Mouse (Mus musculus) cerebellum, adult 2 months (tissue): ENCODE measurements around the gene 9130019O22Rik. TPM values are rescaled to one million over a fixed set of nuclear protein-coding genes. Genes with fewer than 3 reads are reported as not detected.
"Not testable (repeated sequence)": the region's sequence is repeated elsewhere in the genome, so short reads cannot be mapped to it uniquely, and the experiment has no call there.

Experiments
- DNase-seq, 2 experiments: peaks; one replicate each; pipeline ENCODE4 v3.0.0; 2021
- H3K27ac ChIP-seq: fragments of 200-500 bp; 2 replicates; pipeline ENCODE4 v1.5.1; 2012; ENCODE audit warnings: low read length, control low read depth, inconsistent platforms; ENCODE audit not compliant: insufficient read depth
- H3K27me3 ChIP-seq: fragments of 200-500 bp; 2 replicates; pipeline ENCODE4 v1.6.1; 2012; ENCODE audit warnings: inconsistent platforms, mild to moderate bottlenecking, low read length, moderate library complexity; ENCODE audit not compliant: control insufficient read depth, insufficient read depth
- H3K4me1 ChIP-seq: fragments of 200-500 bp; 2 replicates; pipeline ENCODE4 v1.6.1; 2011; ENCODE audit warnings: low read length; ENCODE audit not compliant: control insufficient read depth, insufficient read depth
- H3K4me3 ChIP-seq: fragments of 200-500 bp; replicated peaks from 2 replicates; pipeline ENCODE3; 2011; ENCODE audit warnings: mild to moderate bottlenecking, low read depth, low read length, control low read depth; ENCODE audit not compliant: insufficient read depth
- CTCF ChIP-seq: fragments of 200-500 bp; IDR thresholded peaks from 2 replicates; pipeline ENCODE4 v1.5.1; 2011; ENCODE audit warnings: low read depth, mild to moderate bottlenecking, control low read depth, low read length, moderate library complexity, borderline replicate concordance; ENCODE audit not compliant: insufficient read depth
- POLR2A ChIP-seq: fragments of 200-500 bp; IDR thresholded peaks from 2 replicates; pipeline ENCODE4 v1.6.1; 2011; ENCODE audit warnings: low read length, control low read depth, borderline replicate concordance; ENCODE audit not compliant: insufficient read depth
- WGBS: fragments of 180-500 bp; shearing (Covaris S2); methylation state at CpG from one replicate; pipeline ENCODE4 v1.1.7; 2018; 5-methylcytosine and 5-hydroxymethylcytosine counted together
- polyA plus RNA-seq: library from polyadenylated mRNA; depleted of rRNA; stranded (reverse); fragments of >200 nt; gene quantifications from 2 replicates; pipeline ENCODE4 v1.2.3, GENCODE M21; 2012

9130019O22Rik gene
- polyA plus RNA-seq, 1 experiment, result 3.9 TPM

DNA sequence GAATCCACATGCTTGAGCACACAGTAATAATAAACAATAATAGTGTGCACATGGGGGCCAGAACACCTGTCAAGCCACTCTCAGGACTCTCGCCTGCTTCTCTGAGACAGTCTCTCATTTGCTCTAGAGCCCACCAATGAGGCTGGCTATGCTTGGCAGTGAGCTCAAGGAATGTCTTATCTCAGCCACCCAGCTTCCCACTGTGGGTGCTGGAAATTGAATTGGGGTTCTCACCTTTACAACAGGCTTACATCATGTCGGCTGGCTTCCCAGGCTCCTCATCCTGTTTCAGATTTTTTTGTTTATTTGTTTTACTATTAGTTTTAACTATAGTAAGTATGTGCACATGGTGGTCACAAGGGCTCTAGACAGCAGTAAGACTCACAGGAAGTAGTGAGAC is 15.8 kb downstream of the 9130019O22Rik start:
- DNase-seq, result no peak
- Histone ChIP-seq H3K27ac (no peak overlapping the region), H3K4me3 (no peak overlapping the region), H3K27me3 (no peaks in the 10 kb centered on the region), H3K4me1 (no peaks in the 10 kb centered on the region)
- 82% methylated on average over 2 of the region's 2 CpGs for WGBS
- TF ChIP-seq CTCF (no peak), POLR2A (no peak)

DNA sequence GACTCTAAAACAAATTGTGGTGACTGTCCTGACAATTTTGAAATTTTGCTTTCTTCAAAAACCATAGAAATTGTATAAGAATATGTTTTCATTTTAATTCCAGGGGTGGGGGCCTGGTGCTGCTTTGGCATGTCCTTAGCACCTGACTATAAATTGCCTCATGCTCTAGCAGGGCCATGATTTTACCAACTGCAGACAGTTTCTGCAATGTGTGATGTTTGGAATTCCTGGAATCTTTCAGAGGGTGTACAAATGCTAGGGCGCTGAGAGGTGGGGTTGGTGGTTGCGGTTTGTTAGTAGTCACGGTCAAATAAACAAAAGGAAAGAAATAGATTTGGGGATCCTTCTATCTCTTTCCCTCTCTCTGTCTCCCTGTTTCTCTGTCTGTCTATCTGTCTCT is 20.7 kb downstream of the 9130019O22Rik start:
- H3K27ac ChIP-seq, result no peak overlapping the region
- DNase-seq, result no peak
- no peaks in the 10 kb centered on the region for H3K27me3 ChIP-seq
- TF ChIP-seq POLR2A (no peak), CTCF (no peak)
- H3K4me1 ChIP-seq, result no peaks in the 10 kb centered on the region
- no peak overlapping the region for H3K4me3 ChIP-seq
- WGBS, result 85% methylated on average over 3 of the region's 3 CpGs

DNA sequence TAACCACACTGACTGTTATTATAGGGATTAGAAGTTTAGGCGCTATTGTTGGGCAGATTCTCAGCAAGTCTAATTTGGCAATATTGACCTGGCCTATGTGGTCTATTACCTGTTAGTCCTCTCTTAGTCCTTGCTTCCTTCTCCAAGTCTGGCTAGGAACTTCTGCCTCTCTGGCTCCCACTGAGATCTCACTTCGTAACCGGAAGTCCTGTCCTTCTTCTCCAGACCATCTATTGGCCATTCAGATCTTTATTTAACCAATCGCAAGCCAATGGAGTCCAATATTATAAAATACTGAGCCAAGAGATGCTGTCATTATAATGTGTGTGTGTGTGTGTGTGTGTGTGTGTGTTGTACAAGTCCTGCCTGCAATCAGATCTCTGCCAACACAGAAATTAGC is 22.8 kb downstream of the 9130019O22Rik start:
- WGBS, result 36% methylated on average over 4 of the region's 4 CpGs
- H3K4me3 ChIP-seq, result peak overlapping the region; percentile 51
- H3K4me1 ChIP-seq, result no peaks in the 10 kb centered on the region
- H3K27ac ChIP-seq, result peak overlapping the region; percentile 68; the same call in 1 of the 2 replicates
- TF ChIP-seq CTCF, result no peak
- 0 out of 2 replicates have a peak, but pooled peaks have one; percentile 23 for TF ChIP-seq POLR2A
- H3K27me3 ChIP-seq, result no peaks in the 10 kb centered on the region
- peak; percentile 46 to 66 for DNase-seq

DNA sequence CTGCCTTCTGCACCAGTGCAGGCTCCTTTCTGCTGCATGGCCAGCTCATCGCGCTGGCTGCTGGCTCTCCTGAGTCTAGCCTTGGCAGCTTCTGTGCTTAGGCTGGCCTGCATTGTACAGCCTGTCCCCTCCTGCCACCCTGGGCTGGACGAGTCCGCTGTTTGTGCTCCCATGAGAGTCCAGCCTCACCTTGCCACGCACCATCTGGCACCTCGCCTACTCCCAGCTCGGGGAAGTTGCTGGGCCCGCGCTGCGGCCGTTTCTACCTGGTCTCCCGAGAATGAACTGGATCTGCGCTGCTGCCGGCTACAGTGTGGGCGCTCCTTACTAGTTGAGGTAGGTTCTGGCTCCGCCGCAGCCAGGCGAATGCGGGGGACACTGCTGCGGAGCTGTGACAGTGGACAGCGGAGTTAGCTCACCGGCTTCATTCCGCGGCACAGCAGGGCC is 23.5 kb downstream of the 9130019O22Rik start:
- 2% methylated on average over 24 of the region's 24 CpGs for WGBS
- Histone ChIP-seq H3K4me3 (peak overlapping the region; percentile 51), H3K27ac (peak overlapping the region; percentile 68), H3K4me1 (no peaks in the 10 kb centered on the region), H3K27me3 (no peaks in the 10 kb centered on the region)
- peak; percentile 60; the same call in 1 of the 2 replicates for TF ChIP-seq POLR2A
- no peak for TF ChIP-seq CTCF
- peak; percentile 79 to 84 for DNase-seq

DNA sequence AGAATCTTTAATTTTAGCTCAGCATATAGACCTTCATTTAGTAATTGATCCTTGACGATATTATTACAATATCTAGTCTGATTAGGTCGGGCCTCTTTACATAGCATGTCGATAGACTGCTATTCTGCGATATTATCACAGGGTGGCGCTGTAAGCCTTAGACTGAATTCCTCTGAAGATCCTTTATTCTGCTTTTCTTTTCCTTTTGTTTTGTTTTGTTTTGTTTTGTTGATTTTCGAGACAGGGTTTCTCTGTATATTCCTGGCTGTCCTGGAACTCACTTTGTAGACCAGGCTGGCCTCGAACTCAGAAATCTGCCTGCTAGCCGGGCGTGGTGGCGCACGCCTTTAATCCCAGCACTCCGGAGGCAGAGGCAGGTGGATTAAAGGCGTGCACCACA is 24.5 kb downstream of the 9130019O22Rik start:
- not testable (repeated sequence) for H3K4me1 ChIP-seq, H3K27me3 ChIP-seq, H3K27ac ChIP-seq
- peak; percentile 50 to 54 for DNase-seq
- peak overlapping the region; percentile 51 for H3K4me3 ChIP-seq
- TF ChIP-seq CTCF, result peak; percentile 17; the same call in 1 of the 2 replicates
- WGBS, result 4% methylated on average over 13 of the region's 13 CpGs

DNA sequence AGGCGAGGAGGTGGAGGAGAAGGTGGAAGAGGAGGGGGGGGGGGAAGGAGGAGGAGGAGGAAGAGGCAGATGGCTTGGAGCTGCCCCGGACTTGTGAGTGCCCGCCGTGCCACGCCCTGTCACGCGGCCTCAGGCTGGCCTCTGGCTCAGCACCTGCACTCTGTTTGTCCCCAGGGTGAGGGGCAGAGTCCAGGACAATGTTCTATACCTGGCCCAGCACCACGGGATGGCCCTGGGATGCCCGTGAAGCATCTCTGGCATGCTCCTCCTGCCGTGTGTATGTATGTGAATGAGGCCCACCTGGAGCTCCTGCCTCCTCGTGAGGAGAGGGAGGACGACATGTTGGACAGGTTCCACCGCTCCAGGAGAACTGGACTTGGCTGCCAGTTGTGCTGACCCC is 25.5 kb downstream of the 9130019O22Rik start:
- no peaks in the 10 kb centered on the region for H3K4me1 ChIP-seq
- no peak overlapping the region for H3K4me3 ChIP-seq
- DNase-seq, result peak in 1 of 2 experiments; percentile 26
- H3K27me3 ChIP-seq, result no peaks in the 10 kb centered on the region
- 38% methylated on average over 13 of the region's 13 CpGs for WGBS
- no peak overlapping the region for H3K27ac ChIP-seq
- TF ChIP-seq CTCF (no peak), POLR2A (no peak)

DNA sequence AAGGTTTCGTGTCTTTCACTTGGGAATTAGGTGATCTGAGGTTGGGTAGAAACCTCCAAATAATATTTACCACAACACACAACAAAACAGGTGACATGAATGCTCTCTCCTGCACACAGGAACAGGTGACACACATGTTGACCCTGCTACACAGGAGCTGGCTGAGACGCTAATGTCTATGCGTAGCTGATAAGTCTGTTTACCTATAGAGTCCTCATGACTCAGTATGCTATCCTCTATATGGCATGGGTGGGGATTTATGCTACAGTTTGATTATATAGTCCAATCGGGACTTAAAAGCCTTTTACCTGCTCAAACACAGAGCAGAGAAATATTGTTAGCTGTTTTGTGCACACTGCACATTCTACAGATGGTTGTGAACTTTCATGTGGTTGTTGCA is 26.7 kb downstream of the 9130019O22Rik start:
- H3K4me3 ChIP-seq, result no peak overlapping the region
- whole genome bisulfite sequencing, result 82% methylated on average over 4 of the region's 4 CpGs
- TF ChIP-seq CTCF, result no peak
- no peak for TF ChIP-seq POLR2A
- DNase-seq, result no peak
- H3K27me3 ChIP-seq, result no peaks in the 10 kb centered on the region
- no peak overlapping the region for H3K27ac ChIP-seq
- H3K4me1 ChIP-seq, result no peaks in the 10 kb centered on the region

DNA sequence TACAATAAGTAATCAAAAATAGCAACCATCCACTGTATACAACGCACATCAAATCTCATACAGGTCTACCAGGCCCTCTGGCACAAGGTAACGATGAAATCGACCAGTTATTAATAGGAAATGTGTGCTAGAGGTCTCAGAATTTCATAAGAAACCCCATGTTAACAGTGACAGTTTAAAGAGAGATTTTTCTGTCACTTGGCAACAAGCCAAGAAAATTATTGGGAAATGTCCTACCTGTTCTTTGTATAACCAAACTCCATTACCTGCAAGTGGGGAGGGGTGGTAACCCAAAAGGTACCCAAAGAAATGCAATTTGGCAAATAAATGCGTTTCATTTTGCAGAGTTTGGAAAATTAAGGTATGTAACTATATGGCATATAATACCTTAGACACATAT is 28.5 kb downstream of the 9130019O22Rik start:
- Histone ChIP-seq H3K4me1 (no peaks in the 10 kb centered on the region), H3K4me3 (no peak overlapping the region), H3K27me3 (no peaks in the 10 kb centered on the region), H3K27ac (no peak overlapping the region)
- WGBS, result 72% methylated on average over 4 of the region's 4 CpGs
- TF ChIP-seq CTCF (no peak), POLR2A (no peak)
- no peak for DNase-seq

DNA sequence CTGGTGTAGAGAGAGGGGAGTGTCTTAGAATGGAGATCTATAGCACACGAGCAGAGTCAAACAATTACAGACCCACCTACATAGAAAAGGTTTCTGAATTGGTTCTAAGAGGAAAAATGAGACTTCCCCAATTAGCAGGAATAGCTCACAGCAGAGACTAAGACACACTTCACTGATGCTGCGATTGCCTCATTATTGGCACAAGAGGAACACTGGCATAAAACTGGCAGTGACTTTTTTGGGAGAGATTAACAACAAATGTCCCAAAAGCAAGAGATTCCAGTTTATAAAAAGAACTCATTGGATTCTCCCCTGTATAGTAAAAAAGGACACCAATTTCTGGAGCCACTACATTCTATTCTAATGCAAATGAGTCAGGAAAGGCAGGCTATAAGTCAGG is 29.1 kb downstream of the 9130019O22Rik start:
- H3K4me1 ChIP-seq, result no peaks in the 10 kb centered on the region
- TF ChIP-seq POLR2A (no peak), CTCF (no peak)
- H3K4me3 ChIP-seq, result no peak overlapping the region
- DNase-seq, result no peak
- H3K27me3 ChIP-seq, result no peaks in the 10 kb centered on the region
- 51% methylated on average over 2 of the region's 2 CpGs for WGBS
- no peak overlapping the region for H3K27ac ChIP-seq
